Mouse (Mus musculus) monocyte, adult 2 months (primary cell): Measurements from ENCODE around the gene Six1.
A peak's percentile ranks its signal among the peaks of the same experiment; 100 is the strongest.
"Not testable (repeated sequence)": the region's sequence is repeated elsewhere in the genome, so short reads cannot be mapped to it uniquely, and the experiment has no call there.

Experiments used
- DNase-seq, 2 experiments: peaks; one replicate each; pipeline ENCODE4 v3.0.0; 2022; ENCODE audit warnings: low spot score in 2 of 2, low read depth in 1 of 2

Gene Six1

GRCm38 (mm10) chr12:73053668-73054241, at the start of gene Six1:
Gene Six1, minus strand, starts transcription at chr12:73053887.
- peak in 1 of 2 experiments; percentile 41 for DNase-seq

GRCm38 (mm10) chr12:73098593-73098992, 44.9 kb upstream of the Six1 start:
- DNase-seq = no peak

- not testable (repeated sequence) for DNase-seq
Measured at GRCm38 (mm10) chr12:73096177-73096576, 42.5 kb upstream of the Six1 start.

GRCm38 (mm10) chr12:73094605-73095004, 40.9 kb upstream of the Six1 start:
- no peak for DNase-seq

- no peak for DNase-seq
Measured at GRCm38 (mm10) chr12:73094189-73094588, 40.5 kb upstream of the Six1 start.

GRCm38 (mm10) chr12:73090672-73091335, 37.1 kb upstream of the Six1 start:
- DNase-seq = no peak

GRCm38 (mm10) chr12:73088911-73089310, 35.2 kb upstream of the Six1 start:
- DNase-seq = no peak

- no peak for DNase-seq
Measured at GRCm38 (mm10) chr12:73088500-73088899, 34.8 kb upstream of the Six1 start.

- no peak for DNase-seq
Measured at GRCm38 (mm10) chr12:73087086-73087485, 33.4 kb upstream of the Six1 start.

- no peak for DNase-seq
Measured at GRCm38 (mm10) chr12:73085739-73086630, 32.3 kb upstream of the Six1 start.

GRCm38 (mm10) chr12:73083773-73084172, 30.1 kb upstream of the Six1 start:
- DNase-seq = no peak

GRCm38 (mm10) chr12:73081828-73082227, 28.1 kb upstream of the Six1 start:
- not testable (repeated sequence) for DNase-seq

GRCm38 (mm10) chr12:73060805-73061410, 7.2 kb upstream of the Six1 start:
- DNase-seq = no peak

GRCm38 (mm10) chr12:73057492-73057891, 3.8 kb upstream of the Six1 start:
- no peak for DNase-seq

GRCm38 (mm10) chr12:73055451-73055850, 1.8 kb upstream of the Six1 start:
- DNase-seq = no peak

GRCm38 (mm10) chr12:73054576-73055185, 994 bp upstream of the Six1 start:
- no peak for DNase-seq

- DNase-seq = no peak
Measured at GRCm38 (mm10) chr12:73052651-73053591, 766 bp downstream of the Six1 start.

GRCm38 (mm10) chr12:73052036-73052650, 1.5 kb downstream of the Six1 start:
- no peak for DNase-seq

GRCm38 (mm10) chr12:73050811-73051580, 2.7 kb downstream of the Six1 start:
- DNase-seq = no peak
